Mouse (Mus musculus) right cerebral cortex, adult 2 months (tissue): ENCODE results near the gene Gm26938.

Experiments used
- DNase-seq, 2 experiments: peaks; one replicate each; pipeline ENCODE4 v3.0.0; 2021 to 2022; ENCODE audit warnings: low spot score in 2 of 2

The Gm26938 gene

DNA sequence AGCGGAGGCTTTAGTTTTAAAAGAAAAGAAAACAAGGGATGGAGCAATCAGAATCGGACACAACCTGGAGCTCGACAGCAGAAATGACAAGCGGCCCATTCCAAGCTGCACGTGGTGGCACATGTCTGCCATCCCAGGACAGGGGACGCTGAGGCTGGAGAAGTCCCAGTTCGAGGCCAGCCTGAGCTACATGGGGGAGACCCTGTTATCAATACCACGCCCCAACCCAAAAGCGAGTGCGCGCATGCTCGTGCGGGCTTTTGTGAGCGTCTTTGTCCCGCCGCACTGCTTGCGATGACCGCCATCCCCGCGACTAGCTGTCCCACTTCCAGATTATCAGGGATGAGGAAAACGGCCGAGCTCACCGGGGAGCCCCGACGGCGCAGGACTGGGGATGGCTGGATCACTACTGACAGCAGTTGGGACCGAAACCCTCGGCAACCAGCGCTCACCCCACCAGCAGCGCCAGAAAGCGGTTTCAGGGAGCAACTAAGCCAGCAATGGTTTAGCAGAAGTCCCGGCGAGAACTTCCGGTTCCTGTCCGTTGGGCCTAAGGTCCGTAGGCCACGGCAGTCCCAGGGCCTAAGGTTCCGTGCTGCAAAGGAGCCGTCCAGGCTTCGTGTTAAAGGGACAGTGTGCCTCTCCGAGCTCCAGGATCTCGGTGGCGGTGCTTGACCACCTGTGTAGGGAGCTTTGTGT lies at the start of gene Gm26938, which contains the start of gene Psmg3:
Gene Gm26938, minus strand, starts transcription at position 51 of the 699 bp plus-strand sequence.
Gene Psmg3, minus strand, starts transcription at position 529 of the 699 bp plus-strand sequence.
- peak; percentile 89 to 94 for DNase-seq

DNA sequence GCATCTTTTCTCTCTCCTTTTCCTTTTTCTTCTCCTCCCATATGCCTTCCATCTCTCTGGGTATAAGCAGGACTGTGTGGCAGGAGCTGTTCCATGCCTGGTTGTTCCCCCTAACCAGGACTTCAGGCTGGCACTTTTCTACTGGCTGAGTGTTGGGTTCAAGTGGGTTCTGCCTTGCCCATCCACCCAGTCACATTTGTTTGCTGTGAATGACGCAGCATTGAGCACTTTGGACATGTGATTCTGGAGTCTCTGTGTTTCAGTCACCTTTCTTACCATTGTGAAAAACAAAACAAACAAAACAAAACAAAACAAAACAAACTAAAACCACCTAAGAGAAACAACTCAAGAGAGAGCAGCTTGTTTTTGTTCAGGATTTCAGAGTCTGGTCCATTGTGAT lies 45.3 kb upstream of the Gm26938 start:
- no peak for DNase-seq

DNA sequence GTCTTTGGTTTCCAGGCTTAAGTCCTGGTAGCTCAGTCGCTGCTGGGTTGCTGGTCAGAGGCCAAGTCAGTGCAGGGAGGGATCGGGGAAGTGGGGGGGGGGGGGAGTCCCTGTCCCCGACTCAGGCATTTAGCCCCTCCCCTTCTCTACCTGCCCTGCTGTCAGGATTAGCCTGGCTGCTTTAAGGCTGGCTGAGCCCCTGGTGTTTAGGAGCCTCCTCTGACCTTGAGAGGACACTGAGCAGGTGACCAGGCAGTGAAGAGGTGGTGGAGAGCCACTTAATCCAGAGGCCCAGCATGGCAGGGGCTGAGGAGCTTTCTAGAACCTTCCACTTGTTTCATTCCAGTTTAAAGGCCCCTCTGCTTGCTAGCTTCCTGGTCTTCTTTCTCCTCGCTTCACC lies 44.7 kb upstream of the Gm26938 start:
- no peak for DNase-seq

DNA sequence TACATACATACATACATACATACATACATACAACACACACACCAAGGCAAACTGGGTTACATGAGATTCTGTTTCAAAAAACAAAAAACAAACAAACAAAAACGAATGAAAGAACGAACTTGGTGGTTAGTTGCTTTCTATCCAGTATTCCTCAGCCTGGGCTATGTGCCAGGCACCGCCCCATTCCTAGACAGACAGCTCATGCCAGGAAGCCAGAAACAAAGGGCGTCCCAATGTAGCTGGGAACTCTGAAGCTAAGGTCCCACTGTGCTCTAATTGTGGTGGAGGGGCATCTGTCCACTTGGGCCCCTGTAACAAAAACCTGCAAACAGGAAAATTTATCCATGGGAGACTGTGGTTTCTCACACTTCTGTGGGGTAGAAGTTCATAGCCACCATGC lies 36.6 kb upstream of the Gm26938 start:
- peak in 1 of 2 experiments; percentile 31 for DNase-seq

DNA sequence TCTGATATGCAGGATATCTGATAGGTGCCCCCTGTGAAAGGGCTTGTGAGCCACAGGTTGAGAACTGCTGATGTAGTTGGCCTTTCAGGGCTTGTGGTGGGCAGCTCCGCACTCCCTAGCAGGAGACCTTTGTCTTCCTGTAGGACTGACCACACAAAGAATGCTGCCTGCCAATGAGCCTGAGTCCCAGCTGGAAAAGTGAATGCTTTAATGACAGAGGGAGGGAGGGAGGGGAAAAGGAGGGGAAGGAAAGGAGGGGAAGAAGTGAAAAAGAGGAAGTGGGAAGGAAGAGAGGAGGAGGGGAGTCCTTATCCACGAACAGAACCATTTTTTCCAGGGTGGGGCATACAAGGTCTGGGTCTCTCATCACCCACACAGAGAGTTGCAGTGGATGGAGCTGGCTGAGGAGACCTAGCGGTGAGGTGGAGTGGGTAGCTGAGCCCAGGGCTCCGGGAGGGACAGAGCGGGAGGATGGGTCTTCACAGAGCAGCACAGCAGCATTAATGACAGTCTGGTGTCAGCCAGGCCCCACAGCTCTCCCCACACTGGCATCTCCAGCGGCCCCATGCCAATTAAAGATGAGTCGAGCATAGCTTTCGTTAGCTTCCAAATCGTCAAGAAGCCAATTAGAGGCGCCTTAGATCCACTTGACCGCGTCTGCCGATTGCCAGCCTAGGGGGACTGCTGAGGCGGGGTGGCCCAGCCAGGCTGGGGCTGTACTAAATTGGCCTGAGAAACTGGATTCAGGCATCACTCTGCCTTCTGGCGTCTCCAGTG lies 34.3 kb upstream of the Gm26938 start:
- no peak for DNase-seq

DNA sequence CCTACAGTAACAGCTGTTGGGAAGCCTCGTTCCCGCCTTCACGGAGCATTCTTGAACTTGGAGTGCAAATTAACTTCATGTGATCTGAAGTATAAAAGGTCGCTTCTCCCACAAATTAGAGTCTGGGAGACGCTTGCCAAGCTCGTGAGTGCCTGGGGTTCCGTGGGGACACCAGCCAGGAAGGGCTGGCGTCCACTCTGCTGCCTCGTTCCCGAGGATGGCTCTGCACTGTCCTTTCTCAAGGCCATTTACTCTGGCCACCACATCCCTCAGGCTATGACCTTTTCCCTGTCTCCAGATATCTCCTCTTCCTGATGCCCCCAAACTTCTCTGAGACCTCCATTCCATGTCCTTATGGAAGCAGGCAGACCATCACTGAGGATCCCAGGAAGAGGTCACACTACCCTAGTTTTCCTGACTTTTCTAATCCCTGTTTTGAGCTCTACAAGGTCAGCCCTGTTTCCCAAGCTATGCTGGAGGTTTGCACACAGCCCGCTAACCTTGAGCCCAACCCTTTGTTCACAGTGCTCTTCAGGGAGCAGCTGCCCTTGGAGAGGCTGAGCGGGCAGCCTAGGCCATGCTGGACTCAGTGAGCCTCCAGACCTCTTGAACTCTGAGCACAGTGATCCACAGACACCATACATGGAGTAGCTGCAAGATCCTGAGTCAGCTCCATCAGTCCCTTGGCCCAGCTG lies 23.6 kb upstream of the Gm26938 start:
- no peak for DNase-seq

DNA sequence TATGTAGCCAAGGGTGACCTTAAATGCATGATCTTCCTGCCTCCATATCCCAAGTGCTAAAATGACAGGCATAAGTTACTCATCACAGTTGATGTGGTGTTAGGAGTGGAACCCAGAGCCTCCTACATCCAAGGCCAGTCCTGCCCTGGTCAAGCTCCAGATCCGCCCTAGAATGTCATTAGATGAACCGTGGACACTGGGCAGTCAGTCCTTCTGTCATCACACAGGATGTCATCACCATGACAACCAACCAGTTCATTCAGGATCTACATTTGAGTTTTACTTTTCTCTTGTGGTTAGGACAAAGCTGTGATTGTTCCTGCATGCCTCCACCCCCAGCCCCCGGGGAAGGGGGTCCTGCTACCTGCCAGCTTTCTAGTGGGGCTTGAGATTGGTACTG lies 12.9 kb upstream of the Gm26938 start:
- no peak for DNase-seq

DNA sequence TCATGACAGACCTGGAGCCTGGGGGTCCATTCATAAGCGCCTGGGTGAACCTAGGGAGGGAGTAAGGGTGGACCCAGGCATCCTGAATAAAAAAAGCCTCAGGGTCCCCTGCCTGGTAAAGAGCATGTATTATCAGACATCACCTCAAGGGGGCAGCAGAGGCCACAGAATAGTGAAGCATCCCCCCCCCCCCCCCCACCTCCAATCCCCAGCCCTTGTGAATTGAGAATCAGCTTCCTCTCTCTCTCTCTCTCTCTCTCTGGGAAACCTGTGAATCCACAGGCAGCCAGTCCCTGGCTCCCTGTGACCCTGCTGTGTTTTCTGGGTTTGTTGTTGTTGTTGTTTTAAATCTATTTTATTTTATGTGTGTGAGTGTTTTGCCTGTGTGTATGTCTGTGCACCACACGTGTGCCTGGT lies 12.3 kb upstream of the Gm26938 start:
- peak; percentile 34 to 69 for DNase-seq

DNA sequence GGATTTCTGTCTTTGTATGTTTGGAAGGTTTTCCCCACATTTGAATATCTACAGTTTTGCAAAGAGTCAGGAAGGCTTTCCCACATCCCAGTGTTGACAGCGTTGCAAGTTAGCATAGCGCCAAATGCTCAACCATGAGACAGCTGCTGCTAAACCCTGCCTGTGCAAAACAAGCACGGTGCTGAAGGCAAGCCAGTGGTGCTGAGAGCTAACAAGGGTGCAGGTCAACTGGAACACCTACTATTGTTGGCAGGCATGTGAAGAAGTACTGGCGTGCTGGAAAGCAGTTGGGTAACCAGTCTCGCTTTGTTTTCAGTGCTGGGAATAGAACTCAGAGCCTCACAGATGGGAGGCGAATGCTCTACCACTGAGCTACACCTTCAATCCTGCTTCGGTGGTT lies 9.5 kb upstream of the Gm26938 start:
- no peak for DNase-seq

DNA sequence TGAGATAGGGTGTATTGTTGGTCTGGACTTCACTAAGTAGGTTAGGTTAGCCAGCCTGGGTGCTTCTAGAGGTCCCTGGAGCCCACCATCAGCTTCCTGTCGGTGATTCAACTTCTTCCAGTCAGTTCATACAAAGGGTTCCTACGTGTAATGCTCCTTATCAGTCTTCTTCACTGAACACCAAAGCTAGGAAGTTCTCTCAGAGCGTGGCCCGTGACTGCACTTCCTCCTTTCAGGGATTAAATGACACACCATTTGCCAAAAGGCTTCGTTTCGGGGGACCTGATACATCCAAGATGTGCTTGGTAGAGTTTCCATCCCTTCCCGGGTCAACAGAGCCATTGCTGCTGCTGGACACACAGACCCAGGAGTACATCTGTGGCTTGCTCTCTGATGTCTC lies 5.9 kb upstream of the Gm26938 start:
- DNase-seq = no peak

DNA sequence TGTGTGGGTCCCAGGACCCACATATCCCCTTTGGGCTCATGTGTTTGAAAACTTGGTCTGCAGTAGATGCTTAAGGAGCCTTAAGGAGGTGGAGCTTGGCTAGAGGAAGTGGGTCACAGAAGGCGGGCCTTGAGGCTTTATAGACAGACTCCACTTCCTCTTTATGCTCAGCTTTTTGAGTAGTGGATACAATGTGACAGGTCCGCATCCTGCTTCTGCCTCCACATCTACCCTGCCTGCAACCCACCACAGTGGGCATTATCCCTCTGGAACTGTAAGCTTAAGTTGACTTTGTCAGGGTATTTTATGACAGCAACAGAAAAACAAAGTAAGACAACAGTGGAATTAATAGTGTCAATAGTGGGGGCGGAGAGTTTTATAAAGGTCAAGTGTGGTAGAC lies 4.5 kb upstream of the Gm26938 start:
- no peak for DNase-seq

DNA sequence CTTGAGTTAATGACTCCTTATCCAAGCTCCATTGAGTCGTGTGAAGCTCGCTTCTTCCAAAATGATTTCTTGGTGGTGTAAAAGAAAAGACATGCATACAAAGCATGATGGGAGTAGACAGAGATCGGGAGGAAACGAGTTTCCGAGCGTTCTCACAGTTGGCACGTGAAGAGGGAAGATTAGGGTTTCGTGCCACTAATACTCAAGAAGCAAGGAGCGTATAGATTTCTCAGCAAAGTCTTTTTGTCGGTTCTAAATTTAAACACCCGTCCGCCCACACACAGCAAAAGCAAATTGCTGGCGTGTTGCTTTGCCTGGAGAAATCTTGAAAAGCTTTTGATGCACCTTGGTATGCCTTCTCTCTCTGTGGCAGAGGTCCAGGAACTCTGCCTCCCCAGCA lies 3.2 kb upstream of the Gm26938 start:
- DNase-seq = peak; percentile 62 to 63

DNA sequence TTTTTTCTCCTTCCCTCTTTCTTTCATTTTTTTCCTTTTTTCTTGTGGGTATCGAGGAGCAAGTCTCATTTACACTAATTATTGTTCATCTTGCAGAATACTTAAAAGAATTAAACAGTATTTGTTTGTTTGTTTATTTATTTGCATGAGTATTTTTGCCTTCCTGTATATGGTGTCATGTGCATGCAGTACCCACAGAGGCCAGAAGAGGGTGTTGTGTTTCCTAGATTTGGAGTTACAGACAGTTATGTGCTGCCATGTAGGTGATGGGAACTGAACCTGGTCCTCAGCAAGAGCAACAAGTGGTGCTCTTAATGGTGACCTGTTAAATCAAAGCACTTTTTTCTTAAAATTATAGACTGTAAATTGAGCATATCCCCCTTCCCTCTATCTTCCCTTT lies 1.4 kb upstream of the Gm26938 start:
- no peak for DNase-seq

DNA sequence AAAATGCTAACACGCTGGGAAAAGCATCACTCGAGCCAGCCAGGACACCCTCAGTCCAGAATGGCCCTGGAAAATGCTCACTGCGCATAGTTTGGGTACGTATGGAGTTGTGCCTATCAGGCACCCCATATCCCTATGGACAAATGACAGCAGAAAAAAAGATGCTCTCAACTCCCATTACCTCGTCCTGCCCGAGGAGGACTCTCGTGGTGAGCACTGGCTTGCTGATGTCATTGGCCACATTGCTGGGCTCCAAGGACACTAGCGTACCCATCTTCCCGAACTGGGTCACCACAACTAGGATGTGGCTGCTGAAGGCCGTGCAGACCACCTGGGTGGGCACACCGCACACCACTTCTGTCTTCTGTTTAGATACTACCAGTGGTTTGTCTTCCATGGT lies 260 bp downstream of the Gm26938 start:
- DNase-seq = no peak

DNA sequence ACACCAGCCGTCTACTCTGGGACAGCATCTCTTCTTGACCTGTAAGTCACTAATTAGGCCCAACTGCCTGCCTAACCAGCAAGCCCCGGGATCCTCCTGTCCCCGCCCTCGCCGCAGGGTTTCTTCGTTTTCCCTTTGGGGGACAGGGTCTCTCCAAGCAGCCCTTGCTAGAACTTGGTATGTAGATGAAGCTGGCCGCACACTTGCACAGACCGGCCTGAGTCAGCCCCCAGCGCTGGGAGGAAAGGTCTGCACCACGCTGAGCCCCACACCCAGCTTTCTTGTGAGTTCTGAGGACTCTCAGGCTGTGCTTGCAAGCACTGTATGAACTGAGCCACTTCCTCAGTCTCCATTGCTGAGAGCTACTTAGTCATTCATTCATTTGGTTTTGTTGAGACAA lies 1.7 kb downstream of the Gm26938 start:
- DNase-seq = no peak

DNA sequence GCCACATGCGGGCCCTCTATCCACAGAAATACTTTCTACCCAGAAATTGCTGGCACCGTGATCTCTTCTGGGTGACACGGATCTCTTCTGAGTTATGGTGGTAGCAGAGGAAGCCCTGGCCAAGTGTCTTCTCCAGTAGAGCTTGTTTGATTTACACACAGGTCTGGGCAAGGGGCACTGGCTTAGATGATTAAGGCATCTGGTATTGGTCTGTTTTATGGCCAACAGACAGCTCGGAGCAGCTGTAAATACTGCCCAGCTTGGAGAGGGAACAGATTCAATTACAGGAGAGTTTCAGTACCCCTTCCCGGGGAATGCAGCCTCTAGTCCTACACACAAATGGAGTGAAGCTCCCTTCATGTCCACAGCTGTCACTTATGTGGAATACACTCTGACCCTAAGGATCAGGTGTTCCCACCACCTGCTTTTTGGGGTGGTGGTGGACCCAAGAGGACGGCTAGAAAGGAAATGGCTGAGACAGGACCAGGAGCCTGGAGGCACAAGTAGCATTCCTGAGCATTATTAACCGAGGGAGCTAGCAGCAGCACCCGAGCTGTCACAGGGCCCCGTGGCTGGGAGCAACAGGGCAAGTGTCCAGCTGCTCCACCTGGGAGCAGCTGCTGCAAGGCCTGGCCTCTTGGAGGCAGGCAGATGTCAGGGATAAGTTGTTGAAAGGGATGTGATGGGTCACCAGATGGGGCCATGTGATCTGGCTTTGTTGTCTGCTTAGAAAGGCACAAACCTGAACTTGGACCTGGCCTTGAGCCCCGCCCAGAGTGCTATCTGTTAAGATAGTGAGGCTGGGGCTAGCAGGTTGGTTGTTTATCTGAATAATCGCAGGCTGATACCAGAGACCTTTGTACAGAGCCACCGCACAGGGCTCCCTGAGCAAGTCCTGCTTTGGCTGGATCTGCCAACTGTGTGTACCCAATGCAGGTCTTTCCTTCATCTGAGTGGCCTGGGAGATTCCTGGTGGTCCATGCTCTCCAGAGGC lies 4.4 kb downstream of the Gm26938 start:
- DNase-seq = no peak

DNA sequence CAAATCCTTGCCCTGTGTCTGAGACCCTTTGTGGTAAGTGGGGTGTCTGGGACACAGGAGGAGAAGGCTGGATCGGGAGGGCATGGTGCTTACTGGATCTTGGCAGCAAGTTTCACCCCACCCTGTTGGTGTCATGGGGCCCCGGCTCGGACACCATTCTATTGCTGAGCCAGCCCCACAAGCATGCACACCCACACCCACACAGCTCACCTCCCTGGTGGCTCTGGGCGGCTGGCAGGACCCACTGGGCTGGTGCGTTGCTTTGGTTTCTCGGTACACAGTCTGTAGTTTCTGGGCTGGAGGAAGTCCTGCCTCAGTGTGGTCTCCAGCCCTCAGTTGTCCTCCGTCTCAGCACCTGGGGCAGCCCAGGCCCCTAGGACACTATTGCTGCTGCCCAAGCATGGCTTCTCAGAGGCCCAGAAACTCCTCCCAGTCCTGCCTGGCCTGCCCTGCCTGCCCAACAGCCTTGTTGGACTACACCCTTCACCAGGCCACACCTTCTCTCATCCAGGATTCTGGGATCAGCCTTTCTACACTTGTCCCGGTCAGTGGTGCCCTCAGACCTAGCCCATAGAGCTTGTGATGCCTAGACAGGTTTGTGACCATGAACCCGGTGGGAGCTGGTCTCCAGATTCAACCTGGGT lies 6.5 kb downstream of the Gm26938 start, which contains the start of gene Tmem184a:
Gene Tmem184a, minus strand, starts transcription at position 380 of the 644 bp plus-strand sequence.
- no peak for DNase-seq

DNA sequence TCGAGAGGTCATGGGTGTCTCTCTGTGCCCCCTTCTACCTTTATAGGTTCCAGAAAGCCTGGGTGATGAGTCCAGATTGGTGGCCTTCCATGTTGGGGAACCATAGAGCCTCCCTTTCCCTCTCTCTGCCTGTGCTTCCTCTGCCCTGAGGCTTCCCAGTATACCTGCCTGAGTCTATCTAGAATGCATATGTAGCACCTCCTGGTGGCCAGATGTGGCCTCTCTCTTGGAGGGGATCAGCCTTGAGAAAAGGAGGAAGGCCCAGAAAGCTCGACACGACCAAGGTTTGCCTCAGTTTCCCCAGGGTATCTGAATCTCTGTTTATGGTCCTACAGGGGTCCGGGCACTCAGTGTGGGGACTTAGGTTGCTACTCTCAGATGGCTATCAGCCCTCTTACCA lies 7.4 kb downstream of the Gm26938 start:
- peak; percentile 47 to 48 for DNase-seq

DNA sequence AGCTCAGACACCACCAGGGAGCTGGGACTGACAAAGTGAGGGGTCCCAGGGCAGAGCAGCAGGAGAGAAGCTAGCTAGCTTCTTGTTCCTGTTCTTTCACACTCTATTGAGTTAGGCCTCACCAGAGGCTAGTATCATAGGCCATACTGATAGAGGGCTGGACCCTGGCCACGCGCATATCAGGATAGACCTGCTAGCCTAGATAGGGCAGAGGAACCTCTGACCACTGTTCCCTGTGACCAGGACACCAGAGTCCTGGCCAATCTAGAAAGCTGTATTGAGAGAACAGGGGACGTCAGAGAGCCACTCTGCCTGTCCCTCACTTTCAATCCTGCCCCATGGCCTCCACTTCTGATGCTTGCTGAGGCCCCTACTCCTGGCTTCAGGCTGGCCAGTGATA lies 8.2 kb downstream of the Gm26938 start:
- DNase-seq = no peak

DNA sequence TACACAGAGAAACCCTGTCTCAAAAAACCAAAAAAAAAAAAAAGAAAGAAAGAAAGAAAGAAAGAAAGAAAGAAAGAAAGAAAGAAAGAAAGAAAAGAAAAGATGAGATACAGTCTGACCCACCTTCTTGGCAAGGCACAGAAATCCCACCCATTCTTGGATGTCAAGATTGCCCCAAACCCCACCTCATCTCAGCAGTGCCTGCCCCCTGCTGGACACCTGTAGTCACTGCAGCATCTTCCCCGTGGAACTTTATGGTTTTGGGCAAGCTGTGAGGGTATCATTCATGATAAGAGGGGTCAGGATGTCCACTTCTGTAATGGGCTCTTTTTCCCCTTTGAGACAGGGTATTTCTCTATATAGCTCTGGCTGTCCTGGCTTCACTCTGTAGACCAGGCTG lies 8.9 kb downstream of the Gm26938 start:
- DNase-seq = no peak

DNA sequence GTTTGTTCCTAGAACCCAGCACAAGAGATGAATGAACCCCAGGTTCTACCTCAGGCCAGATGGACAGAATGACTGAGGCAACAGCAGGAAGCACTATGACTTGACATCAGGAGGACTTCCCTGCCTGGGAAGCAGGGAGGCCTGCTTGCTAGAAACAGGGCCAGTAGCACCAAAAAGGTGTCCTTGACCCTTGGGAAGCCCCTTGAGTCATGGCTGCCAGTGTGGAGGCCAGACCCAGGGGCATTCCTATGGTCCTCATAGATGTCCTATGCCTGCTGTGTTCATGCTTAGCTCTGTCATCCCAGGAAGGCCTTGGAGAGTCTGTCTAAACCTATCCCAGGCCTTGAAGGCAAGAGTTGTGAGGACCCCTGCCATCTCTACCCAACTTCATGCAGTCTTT lies 9.8 kb downstream of the Gm26938 start:
- no peak for DNase-seq
